Mouse (Mus musculus) heart, embryonic 14.5 days (tissue): ENCODE measurements at regions not wholly inside any gene's neighbourhood (a gene's known extent, or its start where the extent isn't known, plus 50 kb on each side); places are given as distances from the start of the nearest gene placed in this dataset.

Source experiments
- ATAC-seq: fragments of 200-750 bp; cut with Nextera tagmentation; 2 replicates; pipeline ENCODE4 v1.8.0; 2017; ENCODE audit warnings: low read depth, moderate TSS enrichment; ENCODE audit not compliant: insufficient number of reproducible peaks, insufficient read depth, low FRiP score
- H3K27ac ChIP-seq, 2 experiments: fragments of 200-500 bp in 1 of 2; fragments of 300-500 bp in 1 of 2; sonication (generic) in 1 of 2; replicated peaks in 1 of 2; 2 replicates each; pipeline ENCODE4 v1.5.1; 2012 to 2014; ENCODE audit warnings: low read depth in 2 of 2, low read length in 2 of 2, control low read depth in 1 of 2, mild to moderate bottlenecking in 1 of 2, mixed read lengths in 1 of 2; ENCODE audit not compliant: control insufficient read depth in 1 of 2, insufficient read depth in 1 of 2
- H3K27me3 ChIP-seq: fragments of 300-500 bp; sonication (generic); 2 replicates; pipeline ENCODE4 v1.6.1; 2014; ENCODE audit warnings: mild to moderate bottlenecking, low read length, control low read depth; ENCODE audit not compliant: control insufficient read depth, insufficient read depth
- H3K36me3 ChIP-seq: fragments of 300-500 bp; sonication (generic); 2 replicates; pipeline ENCODE4 v1.6.1; 2014; ENCODE audit warnings: mild to moderate bottlenecking, control low read depth, low read length, mixed read lengths; ENCODE audit not compliant: control insufficient read depth, insufficient read depth
- H3K4me1 ChIP-seq, 2 experiments: fragments of 200-500 bp in 1 of 2; fragments of 300-500 bp in 1 of 2; sonication (generic) in 1 of 2; 2 replicates each; pipeline ENCODE4 v1.6.1; 2012 to 2014; ENCODE audit warnings: low read length in 2 of 2, control low read depth in 1 of 2, mixed read lengths in 1 of 2; ENCODE audit not compliant: control insufficient read depth in 2 of 2, insufficient read depth in 2 of 2
- H3K4me2 ChIP-seq: fragments of 300-500 bp; sonication (generic); 2 replicates; pipeline ENCODE4 v1.6.1; 2014; ENCODE audit warnings: mild to moderate bottlenecking, low read length
- H3K4me3 ChIP-seq, 2 experiments: fragments of 200-500 bp in 1 of 2; fragments of 300-500 bp in 1 of 2; sonication (generic) in 1 of 2; 2 replicates each; pipeline ENCODE4 v1.5.1; 2012 to 2014; ENCODE audit warnings: low read length in 2 of 2, mild to moderate bottlenecking in 2 of 2, control low read depth in 1 of 2, low read depth in 1 of 2, moderate library complexity in 1 of 2; ENCODE audit not compliant: control insufficient read depth in 1 of 2, insufficient read depth in 1 of 2
- H3K9ac ChIP-seq: fragments of 300-500 bp; sonication (generic); 2 replicates; pipeline ENCODE4 v1.6.1; 2014; ENCODE audit warnings: mild to moderate bottlenecking, low read length
- H3K9me3 ChIP-seq: fragments of 300-500 bp; sonication (generic); 2 replicates; pipeline ENCODE4 v1.6.1; 2016; ENCODE audit warnings: low read length, control low read depth; ENCODE audit not compliant: control insufficient read depth
- WGBS: fragments of 180-500 bp; shearing (Covaris S2); extraction: QIAGEN DNeasy Blood & Tissue Kit; methylation state at CpG from one replicate; pipeline ENCODE4 v1.1.7; 2014; 5-methylcytosine and 5-hydroxymethylcytosine counted together

DNA sequence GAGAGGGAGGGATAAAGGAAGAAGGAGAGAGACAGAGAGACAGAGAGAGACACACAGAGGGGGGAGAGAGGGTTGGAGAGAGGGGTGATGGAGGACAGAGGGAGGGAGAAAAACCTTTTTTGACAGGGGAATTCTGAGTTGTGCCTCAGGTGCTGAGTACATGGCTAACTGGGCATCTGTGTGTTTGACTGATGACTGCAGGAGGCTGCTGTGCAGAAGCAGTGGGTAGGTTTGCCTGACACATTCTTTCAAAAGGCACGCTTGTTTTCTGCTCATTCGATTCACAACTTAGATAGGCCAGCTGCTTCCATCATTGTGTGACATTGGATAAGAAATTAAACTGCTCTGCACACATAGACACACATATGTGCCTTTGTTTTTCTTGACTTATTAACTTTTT, 150.7 kb upstream of the Rgmb start:
- Histone ChIP-seq H3K27ac (no peak overlapping the region), H3K4me1 (no peaks in the 10 kb centered on the region), H3K4me3 (no peak overlapping the region), H3K4me2 (no peak overlapping the region), H3K9ac (no peak overlapping the region), H3K9me3 (no peaks in the 10 kb centered on the region), H3K36me3 (no peaks in the 10 kb centered on the region), H3K27me3 (no peaks in the 10 kb centered on the region)
- 49% methylated on average over 2 of the region's 2 CpGs for WGBS
- no peak for ATAC-seq

DNA sequence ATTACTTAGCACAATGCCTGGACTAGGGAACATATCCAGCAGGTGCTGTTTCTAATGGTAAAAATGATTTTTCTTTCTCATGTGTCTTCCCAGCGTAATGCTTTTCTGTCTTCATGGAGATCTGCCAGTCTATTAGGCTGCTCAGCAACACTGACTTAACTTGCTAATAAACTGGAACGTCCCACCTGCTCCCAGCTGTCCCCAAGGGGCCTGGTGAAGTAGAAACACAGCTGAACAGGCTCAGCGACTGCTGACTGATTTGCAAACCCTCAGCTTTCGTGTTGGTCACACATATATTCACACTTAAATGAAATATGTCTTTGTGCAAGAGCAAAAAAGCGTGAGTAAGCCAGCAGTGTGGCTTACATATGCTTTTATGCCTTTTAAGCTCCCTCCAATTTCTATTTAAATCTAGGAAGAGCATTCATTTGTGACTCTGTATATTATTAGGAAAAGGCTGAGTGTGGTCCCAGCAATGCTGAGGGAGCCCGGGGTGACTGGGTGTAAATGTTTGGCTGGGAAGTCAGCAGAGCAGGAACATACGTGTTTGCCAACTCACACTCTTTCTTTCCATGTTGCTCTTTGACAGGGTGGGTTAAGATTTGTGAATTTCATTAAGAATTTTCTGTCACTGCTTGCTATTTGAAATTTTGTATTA, 146.7 kb upstream of the Rgmb start:
- 68% methylated on average over 7 of the region's 7 CpGs for WGBS
- no peak for ATAC-seq
- Histone ChIP-seq H3K4me1 (no peaks in the 10 kb centered on the region), H3K9me3 (no peaks in the 10 kb centered on the region), H3K4me2 (no peak overlapping the region), H3K27me3 (no peaks in the 10 kb centered on the region), H3K4me3 (no peak overlapping the region), H3K27ac (no peak overlapping the region), H3K9ac (no peak overlapping the region), H3K36me3 (no peaks in the 10 kb centered on the region)

- no peak overlapping the region for H3K27ac ChIP-seq
- no peaks in the 10 kb centered on the region for H3K9me3 ChIP-seq
- no peak overlapping the region for H3K4me2 ChIP-seq
- no peaks in the 10 kb centered on the region for H3K27me3 ChIP-seq
- no peak overlapping the region for H3K4me3 ChIP-seq
- 92% methylated on average over 3 of the region's 3 CpGs for WGBS
- no peak for ATAC-seq
- H3K4me1 ChIP-seq, result peaks cover 0 to 9% of the 10 kb centered on the region in 2 experiments; a peak in 2 of 4 replicates
- no peaks in the 10 kb centered on the region for H3K36me3 ChIP-seq
- no peak overlapping the region for H3K9ac ChIP-seq
Observed at GRCm38 (mm10) chr17:15971351-15971685, 140.5 kb upstream of the Rgmb start.

GRCm38 (mm10) chr17:15970481-15971350, 139.9 kb upstream of the Rgmb start:
- Histone ChIP-seq H3K4me1 (peaks cover 0 to 9% of the 10 kb centered on the region in 2 experiments; a peak in 2 of 4 replicates), H3K4me3 (no peak overlapping the region), H3K9me3 (no peaks in the 10 kb centered on the region), H3K27ac (no peak overlapping the region), H3K4me2 (no peak overlapping the region), H3K36me3 (no peaks in the 10 kb centered on the region), H3K9ac (no peak overlapping the region), H3K27me3 (no peaks in the 10 kb centered on the region)
- no peak for ATAC-seq
- WGBS, result 46% methylated on average over 6 of the region's 6 CpGs

DNA sequence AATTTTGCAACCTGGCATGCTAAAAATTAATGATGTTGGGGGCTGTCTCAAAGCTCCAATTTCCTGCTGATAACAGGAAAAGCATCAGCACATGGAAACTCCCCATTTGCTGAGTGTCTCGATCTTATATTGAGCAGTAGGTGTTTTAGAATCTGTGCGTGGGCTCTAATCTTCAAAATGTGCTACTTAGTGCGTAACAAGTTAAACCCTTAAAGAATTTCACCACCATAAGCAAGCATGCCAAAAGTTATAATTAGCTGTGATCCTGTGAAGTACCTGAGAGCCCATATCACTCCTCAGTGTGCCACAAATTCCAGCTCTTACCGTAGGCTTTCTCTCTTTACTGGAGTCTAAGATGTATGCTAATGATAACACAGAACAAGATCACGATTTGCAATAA, 137.5 kb upstream of the Rgmb start:
- no peaks in the 10 kb centered on the region for H3K36me3 ChIP-seq
- H3K27ac ChIP-seq, result no peak overlapping the region
- H3K9ac ChIP-seq, result no peak overlapping the region
- H3K9me3 ChIP-seq, result no peaks in the 10 kb centered on the region
- 37% methylated on average over 5 of the region's 5 CpGs for WGBS
- H3K4me3 ChIP-seq, result no peak overlapping the region
- no peaks in the 10 kb centered on the region for H3K27me3 ChIP-seq
- H3K4me2 ChIP-seq, result no peak overlapping the region
- ATAC-seq, result no peak
- H3K4me1 ChIP-seq, result peaks cover 0 to 9% of the 10 kb centered on the region in 2 experiments; a peak in 2 of 4 replicates

GRCm38 (mm10) chr17:15955656-15956055, 124.8 kb upstream of the Rgmb start:
- ATAC-seq, result no peak
- no peaks in the 10 kb centered on the region for H3K36me3 ChIP-seq
- no peak overlapping the region for H3K27ac ChIP-seq
- H3K4me3 ChIP-seq, result no peak overlapping the region
- H3K27me3 ChIP-seq, result no peaks in the 10 kb centered on the region
- 63% methylated on average over 2 of the region's 2 CpGs for WGBS
- no peak overlapping the region for H3K9ac ChIP-seq
- H3K9me3 ChIP-seq, result no peaks in the 10 kb centered on the region
- H3K4me2 ChIP-seq, result no peak overlapping the region
- H3K4me1 ChIP-seq, result no peaks in the 10 kb centered on the region

GRCm38 (mm10) chr17:15951641-15952040, 120.8 kb upstream of the Rgmb start:
- H3K9me3 ChIP-seq, result no peaks in the 10 kb centered on the region
- 70% methylated on average over 3 of the region's 3 CpGs for WGBS
- no peak overlapping the region for H3K4me2 ChIP-seq
- H3K4me1 ChIP-seq, result no peaks in the 10 kb centered on the region
- no peak overlapping the region for H3K9ac ChIP-seq
- no peaks in the 10 kb centered on the region for H3K36me3 ChIP-seq
- no peak overlapping the region for H3K4me3 ChIP-seq
- H3K27me3 ChIP-seq, result no peaks in the 10 kb centered on the region
- ATAC-seq, result no peak
- no peak overlapping the region for H3K27ac ChIP-seq
